Mouse (Mus musculus): ENCODE results near the gene Coro6.

- TF ChIP-seq CTCF (conservative IDR thresholded peaks at IDR 0.05; ENCODE audit: insufficient read depth, insufficient read length, low read depth, low read length): no peak
- no peak for TF ChIP-seq POLR2A (IDR thresholded peaks at IDR 0.05; ENCODE audit: low read depth, low read length)
These were observed 38.4 kb downstream of the Coro6 start for GRCm38 (mm10) chr11:77500361-77501325.

Measured in kidney, adult 2 months (tissue).